Mouse (Mus musculus): ENCODE measurements around the gene L3mbtl2. TPM values are rescaled to one million over a fixed set of nuclear protein-coding genes. Genes with fewer than 3 reads are reported as not detected.

L3mbtl2 gene
- total RNA-seq (2021) (10 to 100 TPM; 11.1 to 12.6 TPM), polyA plus RNA-seq (2012; rRNA removed) (7.8 and 10.4 TPM in 2 replicates)
- long read RNA-seq, transcript L3mbtl2-201 (17 exons, 3,487 nt), result major isoform, 25 of 28 reads
- long read RNA-seq, partial matches to known transcripts, result 0 of 28 reads
- long read RNA-seq, other reads (novel, unspliced or antisense), result 2 of 28 reads

DNA sequence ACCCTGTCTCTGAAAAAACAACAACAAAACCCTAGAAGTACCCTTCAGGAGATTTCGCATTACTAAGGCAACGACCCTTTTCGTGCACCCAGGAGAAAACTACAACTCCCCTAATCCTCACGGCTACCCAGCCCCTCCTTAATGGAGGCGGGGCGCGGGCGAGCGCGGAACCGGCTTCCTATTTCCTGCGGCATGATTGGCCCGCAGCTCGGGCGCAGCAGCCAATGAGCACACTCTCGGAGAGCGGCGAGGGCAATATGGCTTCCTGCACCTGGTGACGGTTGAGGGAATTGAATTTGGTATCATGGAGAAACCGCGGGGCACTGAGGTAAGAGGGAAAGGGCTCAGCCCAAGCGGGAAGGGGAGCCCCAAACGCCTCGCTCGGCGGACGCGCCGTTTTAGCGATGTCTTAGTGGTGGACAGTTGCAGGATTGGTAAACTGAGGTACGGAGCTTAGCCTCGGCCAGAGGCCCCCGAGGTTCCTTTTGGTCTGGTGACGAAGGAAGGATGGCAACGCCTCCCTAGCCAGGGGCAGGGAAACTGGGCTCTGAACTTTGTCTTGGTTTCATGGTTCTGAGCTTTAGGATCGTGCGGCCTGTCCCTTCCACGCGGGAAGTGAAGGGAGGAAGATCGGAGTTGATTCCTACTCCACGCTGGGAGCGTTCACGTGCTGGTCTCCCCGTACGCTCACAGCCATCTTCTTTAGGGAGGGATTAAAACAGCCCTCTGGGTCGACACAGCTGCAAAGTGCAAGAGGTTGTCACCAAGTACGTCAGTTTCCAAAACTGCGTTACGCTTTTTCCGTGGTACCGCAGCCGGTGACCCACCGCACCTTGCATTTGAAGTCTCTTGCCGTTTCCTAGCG, at the start of gene L3mbtl2:
Gene L3mbtl2, plus strand, starts transcription at position 193 of the 865 bp plus-strand sequence.
- WGBS, result under 1% methylated on average over 55 of the region's 55 CpGs
- no peaks in the 10 kb centered on the region for H3K79me2 ChIP-seq (replicated peaks; ENCODE audit: control insufficient read depth, insufficient read depth, low read length)
- peak within 1 kb of the TSS; percentile 58; the same call in 1 of the 2 replicates for H3K27ac ChIP-seq
- H3K36me3 ChIP-seq (ENCODE audit: control insufficient read depth, insufficient read depth, low read length), result no peaks in the 10 kb centered on the region
- intact Hi-C loops (cut with DNase I), result loop anchor here (5.0 kb wide), 1 partner anchor 197 kb away; the partner anchor contains the start of gene Rbx1
- no peaks in the 10 kb centered on the region for H3K27me3 ChIP-seq (ENCODE audit: control insufficient read depth, insufficient read depth, low read length)
- TF ChIP-seq POLR2A (IDR thresholded peaks at IDR 0.05; ENCODE audit: insufficient read depth, low read depth, low read length) (peak; percentile 65), CTCF (IDR thresholded peaks at IDR 0.05) (peak; percentile 60), EP300 (IDR thresholded peaks at IDR 0.05; ENCODE audit: insufficient read depth, low read depth, low read length) (no peak)
- peak; percentile 90 to 94 for DNase-seq
- H3K4me3 ChIP-seq, result peak within 1 kb of the TSS; percentile 83
- H3K4me1 ChIP-seq (ENCODE audit: control insufficient read depth, insufficient read depth, low read length), result peaks cover 3% of the 10 kb centered on the region; the same call in 1 of the 2 replicates
- H3K9ac ChIP-seq (ENCODE audit: low read depth, low read length), result peak within 1 kb of the TSS; percentile 53

DNA sequence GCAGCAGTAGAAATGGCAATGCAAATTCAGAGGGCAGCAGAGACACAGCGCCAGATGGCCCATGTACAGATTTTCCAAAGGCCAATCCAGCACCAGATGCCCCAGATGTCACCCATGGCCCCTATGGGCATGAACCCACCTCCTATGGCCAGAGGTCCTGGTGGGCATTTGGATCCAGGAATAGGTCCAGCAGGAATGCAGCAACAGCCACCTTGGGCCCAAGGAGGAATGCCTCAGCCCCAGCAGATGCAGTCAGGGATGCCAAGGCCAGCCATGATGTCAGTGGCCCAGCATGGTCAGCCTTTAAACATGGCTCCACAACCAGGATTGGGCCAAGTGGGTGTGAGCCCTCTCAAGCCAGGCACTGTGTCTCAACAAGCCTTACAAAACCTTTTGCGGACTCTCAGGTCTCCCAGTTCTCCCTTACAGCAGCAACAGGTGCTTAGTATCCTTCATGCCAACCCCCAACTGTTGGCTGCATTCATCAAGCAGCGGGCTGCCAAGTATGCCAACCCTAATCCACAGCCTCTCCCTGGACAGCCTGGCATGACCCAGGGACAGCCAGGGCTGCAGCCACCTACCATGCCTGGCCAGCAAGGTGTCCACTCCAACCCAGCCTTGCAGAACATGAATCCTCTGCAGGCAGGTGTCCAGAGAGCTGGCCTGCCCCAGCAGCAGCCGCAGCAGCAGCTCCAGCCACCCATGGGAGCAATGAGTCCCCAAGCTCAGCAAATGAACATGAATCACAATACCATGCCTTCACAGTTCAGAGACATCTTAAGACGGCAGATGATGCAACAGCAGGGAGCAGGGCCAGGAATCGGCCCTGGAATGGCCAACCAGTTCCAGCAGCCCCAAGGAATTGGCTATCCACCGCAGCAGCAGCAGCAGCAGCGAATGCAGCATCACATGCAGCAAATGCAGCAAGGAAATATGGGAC, 13.9 kb upstream of the L3mbtl2 start:
- Histone ChIP-seq H3K4me1 (ENCODE audit: control insufficient read depth, insufficient read depth, low read length) (no peaks in the 10 kb centered on the region), H3K4me3 (no peak overlapping the region), H3K36me3 (ENCODE audit: control insufficient read depth, insufficient read depth, low read length) (no peaks in the 10 kb centered on the region; the same call in 1 of the 2 replicates), H3K79me2 (replicated peaks; ENCODE audit: control insufficient read depth, insufficient read depth, low read length) (no peaks in the 10 kb centered on the region), H3K27me3 (ENCODE audit: control insufficient read depth, insufficient read depth, low read length) (no peaks in the 10 kb centered on the region), H3K9ac (ENCODE audit: low read depth, low read length) (no peak overlapping the region), H3K27ac (no peak overlapping the region)
- 82% methylated on average over 8 of the region's 8 CpGs for WGBS
- TF ChIP-seq POLR2A (IDR thresholded peaks at IDR 0.05; ENCODE audit: insufficient read depth, low read depth, low read length), result no peak
- no peak for TF ChIP-seq CTCF (IDR thresholded peaks at IDR 0.05)
- TF ChIP-seq EP300 (IDR thresholded peaks at IDR 0.05; ENCODE audit: insufficient read depth, low read depth, low read length), result no peak
- peak; percentile 40 to 57 for DNase-seq
- intact Hi-C loops (cut with DNase I), result no loop called here

DNA sequence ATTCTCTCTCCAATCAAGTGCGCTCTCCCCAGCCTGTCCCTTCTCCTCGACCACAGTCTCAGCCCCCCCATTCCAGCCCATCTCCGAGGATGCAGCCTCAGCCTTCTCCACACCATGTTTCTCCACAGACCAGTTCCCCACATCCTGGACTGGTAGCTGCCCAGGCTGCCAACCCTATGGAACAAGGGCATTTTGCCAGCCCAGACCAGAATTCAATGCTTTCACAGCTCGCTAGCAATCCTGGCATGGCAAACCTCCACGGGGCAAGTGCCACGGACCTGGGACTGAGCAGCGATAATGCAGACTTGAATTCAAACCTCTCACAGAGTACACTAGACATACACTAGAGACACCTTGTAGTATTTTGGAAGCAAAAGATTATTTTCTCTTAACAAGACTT, 13.1 kb upstream of the L3mbtl2 start:
- Histone ChIP-seq H3K4me1 (ENCODE audit: control insufficient read depth, insufficient read depth, low read length) (no peaks in the 10 kb centered on the region), H3K27ac (no peak overlapping the region), H3K36me3 (ENCODE audit: control insufficient read depth, insufficient read depth, low read length) (no peaks in the 10 kb centered on the region; the same call in 1 of the 2 replicates), H3K9ac (ENCODE audit: low read depth, low read length) (no peak overlapping the region), H3K4me3 (no peak overlapping the region), H3K27me3 (ENCODE audit: control insufficient read depth, insufficient read depth, low read length) (no peaks in the 10 kb centered on the region), H3K79me2 (replicated peaks; ENCODE audit: control insufficient read depth, insufficient read depth, low read length) (no peaks in the 10 kb centered on the region)
- no peak for DNase-seq
- WGBS, result 74% methylated on average over 7 of the region's 7 CpGs
- intact Hi-C loops (cut with DNase I), result no loop called here
- no peak for TF ChIP-seq EP300 (IDR thresholded peaks at IDR 0.05; ENCODE audit: insufficient read depth, low read depth, low read length)
- no peak for TF ChIP-seq CTCF (IDR thresholded peaks at IDR 0.05)
- no peak for TF ChIP-seq POLR2A (IDR thresholded peaks at IDR 0.05; ENCODE audit: insufficient read depth, low read depth, low read length)

DNA sequence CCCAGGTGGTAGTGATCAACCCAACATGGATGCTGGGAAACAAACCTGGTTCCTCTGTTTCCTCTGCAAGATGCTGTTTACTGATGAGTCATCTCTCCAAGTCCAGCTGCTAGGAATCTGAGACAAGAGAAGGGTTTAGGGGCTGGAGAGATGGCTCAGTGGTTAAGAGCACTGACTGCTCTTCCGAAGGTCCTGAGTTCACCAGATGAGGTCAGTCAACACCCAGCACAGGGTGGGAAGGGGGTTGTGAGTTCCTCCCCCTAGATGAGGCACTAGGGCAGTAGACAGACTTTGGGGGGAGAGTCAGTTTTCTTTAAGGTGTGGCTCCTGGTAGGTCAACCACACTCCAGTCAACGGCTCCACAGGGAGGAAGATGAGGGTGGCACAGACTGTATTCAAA, 2.0 kb upstream of the L3mbtl2 start:
- Histone ChIP-seq H3K27ac (no peak overlapping the region), H3K9ac (ENCODE audit: low read depth, low read length) (no peak overlapping the region), H3K27me3 (ENCODE audit: control insufficient read depth, insufficient read depth, low read length) (no peaks in the 10 kb centered on the region), H3K79me2 (replicated peaks; ENCODE audit: control insufficient read depth, insufficient read depth, low read length) (no peaks in the 10 kb centered on the region), H3K36me3 (ENCODE audit: control insufficient read depth, insufficient read depth, low read length) (no peaks in the 10 kb centered on the region), H3K4me1 (ENCODE audit: control insufficient read depth, insufficient read depth, low read length) (peaks cover 3% of the 10 kb centered on the region; the same call in 1 of the 2 replicates), H3K4me3 (no peak overlapping the region)
- DNase-seq, result no peak
- WGBS, result 71% methylated on average over 2 of the region's 2 CpGs
- no peak for TF ChIP-seq POLR2A (IDR thresholded peaks at IDR 0.05; ENCODE audit: insufficient read depth, low read depth, low read length)
- no peak for TF ChIP-seq EP300 (IDR thresholded peaks at IDR 0.05; ENCODE audit: insufficient read depth, low read depth, low read length)
- TF ChIP-seq CTCF (IDR thresholded peaks at IDR 0.05), result no peak
- intact Hi-C loops (cut with DNase I), result loop anchor here (5.0 kb wide), 1 partner anchor 194 kb away; the partner anchor contains the start of gene Rbx1

DNA sequence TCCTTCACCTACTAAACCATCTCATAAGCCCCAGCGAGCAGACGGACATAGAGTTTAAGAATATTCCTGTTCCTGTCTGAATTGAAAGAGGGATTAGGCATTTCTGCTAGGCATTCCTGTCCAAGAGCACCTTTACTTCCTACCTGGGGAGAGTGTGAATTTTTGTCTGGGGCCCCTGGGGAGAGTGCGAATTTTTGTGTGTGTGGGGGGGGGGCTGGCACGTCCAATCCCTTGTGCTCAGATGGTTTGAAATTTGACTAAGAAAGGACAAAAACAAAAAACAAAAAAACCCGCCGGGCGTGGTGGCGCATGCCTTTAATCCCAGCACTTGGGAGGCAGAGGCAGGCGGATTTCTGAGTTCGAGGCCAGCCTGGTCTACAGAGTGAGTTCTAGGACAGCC, 408 bp upstream of the L3mbtl2 start:
- no peaks in the 10 kb centered on the region for H3K27me3 ChIP-seq (ENCODE audit: control insufficient read depth, insufficient read depth, low read length)
- H3K4me3 ChIP-seq, result peak overlapping the region; percentile 83
- DNase-seq, result no peak
- H3K27ac ChIP-seq, result no peak overlapping the region
- WGBS, result 59% methylated on average over 10 of the region's 10 CpGs
- peaks cover 3% of the 10 kb centered on the region; the same call in 1 of the 2 replicates for H3K4me1 ChIP-seq (ENCODE audit: control insufficient read depth, insufficient read depth, low read length)
- intact Hi-C loops (cut with DNase I), result loop anchor here (5.0 kb wide), 1 partner anchor 196 kb away; the partner anchor contains the start of gene Rbx1
- H3K36me3 ChIP-seq (ENCODE audit: control insufficient read depth, insufficient read depth, low read length), result no peaks in the 10 kb centered on the region
- H3K9ac ChIP-seq (ENCODE audit: low read depth, low read length), result no peak overlapping the region
- H3K79me2 ChIP-seq (replicated peaks; ENCODE audit: control insufficient read depth, insufficient read depth, low read length), result no peaks in the 10 kb centered on the region
- no peak for TF ChIP-seq CTCF (IDR thresholded peaks at IDR 0.05)
- no peak for TF ChIP-seq EP300 (IDR thresholded peaks at IDR 0.05; ENCODE audit: insufficient read depth, low read depth, low read length)
- TF ChIP-seq POLR2A (IDR thresholded peaks at IDR 0.05; ENCODE audit: insufficient read depth, low read depth, low read length), result no peak
